Mouse (Mus musculus): Measurements from ENCODE around the gene Zscan21. TPM values are rescaled to one million over a fixed set of nuclear protein-coding genes. Genes with fewer than 3 reads are reported as not detected.
"Not testable (repeated sequence)": the region's sequence is repeated elsewhere in the genome, so short reads cannot be mapped to it uniquely, and the experiment has no call there.

Gene Zscan21
- total and polyA plus RNA-seq, 2 experiments = 6.8 to 8.9 TPM

GRCm38 (mm10) chr5:138094474-138094873, 22.2 kb upstream of the Zscan21 start:
- WGBS = 22% methylated on average over 6 of the region's 6 CpGs
- H3K4me1 ChIP-seq (ENCODE audit: control insufficient read depth, insufficient read depth, low read length) = peaks cover 25% of the 10 kb centered on the region
- TF ChIP-seq CTCF (IDR thresholded peaks at IDR 0.05; ENCODE audit: low read depth, low read length) (no peak), POLR2A (IDR thresholded peaks at IDR 0.05; ENCODE audit: extremely low read depth, insufficient read depth, low read length) (no peak)
- no peak overlapping the region for H3K4me3 ChIP-seq (ENCODE audit: insufficient read depth, low read depth, low read length)
- peaks cover 17% of the 10 kb centered on the region; the same call in 1 of the 2 replicates for H3K79me2 ChIP-seq (ENCODE audit: control insufficient read depth, insufficient read depth, low read length)
- peaks cover 63% of the 10 kb centered on the region for H3K36me3 ChIP-seq (ENCODE audit: control insufficient read depth, insufficient read depth, low read length)
- H3K9ac ChIP-seq (ENCODE audit: low read depth, low read length) = peak overlapping the region; percentile 34
- DNase-seq (ENCODE audit: extremely low read depth, low read depth, low spot score) = peak; percentile 84
- no peaks in the 10 kb centered on the region for H3K27me3 ChIP-seq (ENCODE audit: control insufficient read depth, insufficient read depth, low read length)
- H3K27ac ChIP-seq (replicated peaks; ENCODE audit: insufficient read depth, low read depth, low read length) = peak overlapping the region; percentile 45

DNA sequence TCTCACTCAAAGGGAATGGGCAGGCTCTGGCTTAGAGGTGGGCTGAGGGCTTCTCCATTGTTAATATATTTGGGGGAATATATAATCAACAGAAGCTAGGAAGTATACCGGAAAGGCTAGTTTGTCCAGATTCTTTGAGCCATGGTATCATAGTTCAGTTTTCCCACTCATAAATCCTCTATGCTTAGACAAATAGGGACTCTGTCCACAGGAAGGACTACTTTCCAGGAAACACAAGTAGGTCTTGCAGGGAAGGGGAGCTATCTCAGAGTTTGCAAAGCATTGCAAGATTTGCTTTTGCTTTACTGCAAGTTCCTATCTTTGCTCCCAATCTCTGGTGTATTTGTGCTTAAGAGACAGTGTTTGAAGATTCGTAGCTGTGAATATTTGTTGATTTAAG, 11.7 kb upstream of the Zscan21 start:
- Histone ChIP-seq H3K36me3 (ENCODE audit: control insufficient read depth, insufficient read depth, low read length) (peaks cover 42% of the 10 kb centered on the region), H3K4me3 (ENCODE audit: insufficient read depth, low read depth, low read length) (no peak overlapping the region), H3K27ac (replicated peaks; ENCODE audit: insufficient read depth, low read depth, low read length) (no peak overlapping the region), H3K9ac (ENCODE audit: low read depth, low read length) (no peak overlapping the region), H3K4me1 (ENCODE audit: control insufficient read depth, insufficient read depth, low read length) (no peaks in the 10 kb centered on the region; the same call in 1 of the 2 replicates), H3K79me2 (ENCODE audit: control insufficient read depth, insufficient read depth, low read length) (no peaks in the 10 kb centered on the region), H3K27me3 (ENCODE audit: control insufficient read depth, insufficient read depth, low read length) (no peaks in the 10 kb centered on the region)
- DNase-seq (ENCODE audit: extremely low read depth, low read depth, low spot score) = no peak
- TF ChIP-seq POLR2A (IDR thresholded peaks at IDR 0.05; ENCODE audit: extremely low read depth, insufficient read depth, low read length) = no peak
- 52% methylated on average over 2 of the region's 2 CpGs for WGBS

DNA sequence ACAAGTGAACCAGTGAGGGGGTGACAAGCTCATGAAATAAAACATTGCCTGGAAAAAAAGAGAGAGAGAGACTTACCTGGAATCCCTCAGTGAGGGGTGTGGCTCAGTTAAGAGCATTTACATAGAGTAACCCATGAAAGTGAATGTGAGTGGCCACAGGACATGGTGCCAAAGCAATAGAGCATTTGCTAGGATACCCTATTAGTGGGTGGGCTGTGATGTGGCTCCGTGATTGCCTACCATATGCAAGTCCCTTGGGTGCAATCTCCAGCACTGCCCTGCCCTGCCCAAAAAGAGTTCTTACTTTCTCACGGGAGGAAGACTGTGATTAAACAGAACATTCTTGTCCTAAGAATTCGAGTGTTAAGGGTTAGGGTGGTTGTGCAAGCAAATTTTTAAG, 9.6 kb upstream of the Zscan21 start:
- 68% methylated on average over 3 of the region's 3 CpGs for WGBS
- no peak for TF ChIP-seq POLR2A (IDR thresholded peaks at IDR 0.05; ENCODE audit: extremely low read depth, insufficient read depth, low read length)
- TF ChIP-seq CTCF (IDR thresholded peaks at IDR 0.05; ENCODE audit: low read depth, low read length) = no peak
- H3K27ac ChIP-seq (replicated peaks; ENCODE audit: insufficient read depth, low read depth, low read length) = no peak overlapping the region
- no peak overlapping the region for H3K9ac ChIP-seq (ENCODE audit: low read depth, low read length)
- H3K36me3 ChIP-seq (ENCODE audit: control insufficient read depth, insufficient read depth, low read length) = peaks cover 20% of the 10 kb centered on the region
- H3K79me2 ChIP-seq (ENCODE audit: control insufficient read depth, insufficient read depth, low read length) = no peaks in the 10 kb centered on the region
- no peaks in the 10 kb centered on the region for H3K27me3 ChIP-seq (ENCODE audit: control insufficient read depth, insufficient read depth, low read length)
- no peaks in the 10 kb centered on the region; the same call in 1 of the 2 replicates for H3K4me1 ChIP-seq (ENCODE audit: control insufficient read depth, insufficient read depth, low read length)
- DNase-seq (ENCODE audit: extremely low read depth, low read depth, low spot score) = no peak
- H3K4me3 ChIP-seq (ENCODE audit: insufficient read depth, low read depth, low read length) = no peak overlapping the region

DNA sequence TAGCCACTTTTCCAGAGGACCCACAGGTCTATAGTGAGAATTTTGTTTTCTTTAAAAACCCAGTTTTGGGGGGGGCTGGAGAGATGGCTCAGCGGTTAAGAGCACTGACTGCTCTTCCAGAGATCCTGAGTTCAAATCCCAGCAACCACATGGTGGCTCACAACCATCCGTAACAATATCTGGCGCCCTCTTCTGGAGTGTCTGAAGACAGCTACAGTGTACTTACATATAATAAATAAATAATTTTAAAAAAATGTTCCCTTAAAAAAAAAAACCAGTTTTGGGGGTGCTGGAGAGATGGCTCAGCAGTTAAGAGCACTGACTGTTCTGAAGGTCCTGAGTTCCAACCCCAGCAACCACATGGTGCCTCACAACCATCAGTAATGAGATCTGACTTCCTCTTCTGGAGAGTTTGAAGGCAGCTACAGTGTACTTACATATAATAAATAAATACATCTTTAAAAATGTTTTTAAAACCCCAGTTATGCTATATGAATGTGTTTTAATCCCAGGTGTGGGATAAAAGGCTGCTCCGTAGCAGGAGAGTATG, 6.8 kb upstream of the Zscan21 start:
- not testable (repeated sequence) for H3K36me3 ChIP-seq (ENCODE audit: control insufficient read depth, insufficient read depth, low read length); H3K4me3 ChIP-seq (ENCODE audit: insufficient read depth, low read depth, low read length); H3K27me3 ChIP-seq (ENCODE audit: control insufficient read depth, insufficient read depth, low read length); H3K27ac ChIP-seq (replicated peaks; ENCODE audit: insufficient read depth, low read depth, low read length); H3K4me1 ChIP-seq (ENCODE audit: control insufficient read depth, insufficient read depth, low read length); H3K79me2 ChIP-seq (ENCODE audit: control insufficient read depth, insufficient read depth, low read length); DNase-seq (ENCODE audit: extremely low read depth, low read depth, low spot score); H3K9ac ChIP-seq (ENCODE audit: low read depth, low read length)
- 65% methylated on average over 4 of the region's 4 CpGs for WGBS

- DNase-seq (ENCODE audit: extremely low read depth, low read depth, low spot score) = peak; percentile 51
- peak overlapping the region; percentile 74 for H3K4me3 ChIP-seq (ENCODE audit: insufficient read depth, low read depth, low read length)
- H3K9ac ChIP-seq (ENCODE audit: low read depth, low read length) = peak overlapping the region; percentile 80
- H3K27me3 ChIP-seq (ENCODE audit: control insufficient read depth, insufficient read depth, low read length) = no peaks in the 10 kb centered on the region
- H3K36me3 ChIP-seq (ENCODE audit: control insufficient read depth, insufficient read depth, low read length) = peaks cover 2% of the 10 kb centered on the region; the same call in 1 of the 2 replicates
- 1% methylated on average over 16 of the region's 16 CpGs for whole genome bisulfite sequencing
- TF ChIP-seq CTCF (IDR thresholded peaks at IDR 0.05; ENCODE audit: low read depth, low read length) (no peak), POLR2A (IDR thresholded peaks at IDR 0.05; ENCODE audit: extremely low read depth, insufficient read depth, low read length) (no peak)
- H3K79me2 ChIP-seq (ENCODE audit: control insufficient read depth, insufficient read depth, low read length) = no peaks in the 10 kb centered on the region; the same call in 1 of the 2 replicates
- H3K4me1 ChIP-seq (ENCODE audit: control insufficient read depth, insufficient read depth, low read length) = peaks cover 11% of the 10 kb centered on the region
- H3K27ac ChIP-seq (replicated peaks; ENCODE audit: insufficient read depth, low read depth, low read length) = peak overlapping the region; percentile 86
Observed at GRCm38 (mm10) chr5:138117199-138118015, 704 bp downstream of the Zscan21 start.

DNA sequence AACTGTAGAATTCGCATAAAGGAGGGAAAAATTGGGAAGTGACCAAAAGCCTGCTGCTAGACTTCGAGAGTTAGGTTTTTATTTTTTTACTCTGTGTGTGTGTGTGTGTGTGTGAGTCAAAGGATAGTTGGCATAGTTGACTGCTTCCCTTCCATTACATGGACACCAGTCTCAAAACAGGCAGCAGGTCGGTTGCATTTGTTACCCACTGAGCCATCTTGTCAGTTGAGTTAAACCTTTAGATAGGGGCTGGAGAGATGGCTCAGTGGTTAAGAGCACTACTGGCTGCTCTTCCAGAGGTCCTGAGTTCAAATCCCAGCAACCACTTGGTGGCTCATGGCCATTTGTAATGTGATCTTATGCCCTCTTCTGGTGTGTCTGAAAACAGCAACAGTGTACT, 1.3 kb downstream of the Zscan21 start:
- peaks cover 4% of the 10 kb centered on the region for H3K36me3 ChIP-seq (ENCODE audit: control insufficient read depth, insufficient read depth, low read length)
- no peak overlapping the region for H3K27ac ChIP-seq (replicated peaks; ENCODE audit: insufficient read depth, low read depth, low read length)
- no peaks in the 10 kb centered on the region; the same call in 1 of the 2 replicates for H3K79me2 ChIP-seq (ENCODE audit: control insufficient read depth, insufficient read depth, low read length)
- no peak overlapping the region; the same call in 1 of the 2 replicates for H3K4me3 ChIP-seq (ENCODE audit: insufficient read depth, low read depth, low read length)
- no peak overlapping the region for H3K9ac ChIP-seq (ENCODE audit: low read depth, low read length)
- TF ChIP-seq POLR2A (IDR thresholded peaks at IDR 0.05; ENCODE audit: extremely low read depth, insufficient read depth, low read length) (no peak), CTCF (IDR thresholded peaks at IDR 0.05; ENCODE audit: low read depth, low read length) (no peak)
- no peaks in the 10 kb centered on the region for H3K27me3 ChIP-seq (ENCODE audit: control insufficient read depth, insufficient read depth, low read length)
- 39% methylated on average over 3 of the region's 3 CpGs for WGBS
- DNase-seq (ENCODE audit: extremely low read depth, low read depth, low spot score) = no peak
- peaks cover 11% of the 10 kb centered on the region for H3K4me1 ChIP-seq (ENCODE audit: control insufficient read depth, insufficient read depth, low read length)
